Comparison of ENCODE assay signal across 15 mouse cellular contexts in genomic region chr3:98443149-98443779, GRCm38 (mm10). TPM values are rescaled to one million over a fixed set of nuclear protein-coding genes. Genes with fewer than 3 reads are reported as not detected.
DNase-seq lines count a peak whose midpoint lies in the region; ATAC-seq and TF ChIP-seq lines count a peak whose summit lies in the region.
"Not testable (repeated sequence)": the region's sequence is repeated elsewhere in the genome, so short reads cannot be mapped to it uniquely, and the experiment has no call there.
"Had no signal": no experiment of that assay in that cellular context is flagged by ENCODE, and none has a peak within 500 bp of the region (broad histone marks: within the 10 kb centered on the region; RNA-seq: fewer than 3 reads in every experiment).

No protein-coding gene starts in this region.

- peak; percentile 36 for TF ChIP-seq RAD21 in CH12.LX (IDR thresholded peaks at IDR 0.05; ENCODE audit: low read depth, low read length)

- H3K4me1 ChIP-seq in CH12.LX (ENCODE audit: control insufficient read depth in 1 of 2, insufficient read depth in 2 of 2); embryonic facial prominence, embryonic 14.5 days (ENCODE audit: control insufficient read depth, insufficient read depth, low read length); heart, postnatal 0 days (ENCODE audit: control insufficient read depth, insufficient read depth); intestine, embryonic 16.5 days (ENCODE audit: control insufficient read depth, insufficient read depth, low read length); neural tube, embryonic 12.5 days: not testable (repeated sequence)

- not testable (repeated sequence) for H3K79me2 ChIP-seq in CH12.LX (replicated peaks; ENCODE audit: control insufficient read depth, extremely low read depth, insufficient read depth, poor library complexity, severe bottlenecking)

- 0 out of 2 replicates have a peak, but pooled peaks have one; percentile 55 for ATAC-seq in embryonic facial prominence, embryonic 14.5 days (ENCODE audit: low read depth)
- peak; percentile 36; the same call in 1 of the 2 replicates for ATAC-seq in heart, postnatal 0 days (ENCODE audit: insufficient read depth, low read depth)
- ATAC-seq in intestine, embryonic 16.5 days: peak; percentile 73; the same call in 1 of the 2 replicates
- peak; percentile 92 for ATAC-seq in megakaryocyte progenitor cell, adult 5-6 weeks (replicated peaks; ENCODE audit: poor library complexity)
- peak; percentile 66; the same call in 1 of the 2 replicates for ATAC-seq in neural tube, embryonic 12.5 days (ENCODE audit: low FRiP score, low read depth)

- H3K4me3 ChIP-seq in CH12.LX (replicated peaks in 1 of 3; ENCODE audit: low read depth in 2 of 3, low read length in 2 of 3, poor library complexity in 1 of 3); embryonic facial prominence, embryonic 14.5 days (ENCODE audit: low read depth, low read length); heart, postnatal 0 days (ENCODE audit: low read depth, low read length); intestine, embryonic 16.5 days (ENCODE audit: low read length); layer of hippocampus, adult 2 months; neural tube, embryonic 12.5 days: not testable (repeated sequence)

- H3K9ac ChIP-seq in CH12.LX (ENCODE audit: insufficient read depth, low read depth); embryonic facial prominence, embryonic 14.5 days (ENCODE audit: low read depth, low read length); heart, postnatal 0 days (replicated peaks; ENCODE audit: low read depth, low read length); intestine, embryonic 16.5 days (ENCODE audit: low read depth, low read length); neural tube, embryonic 12.5 days: not testable (repeated sequence)

- dilution Hi-C loops in CH12.LX (cut with MboI; ENCODE audit: extremely low pct_ligation_motif_present, extremely low pct_unique_long_range_greater_than_20kb, low sequenced_read_pairs): not testable (repeated sequence)

- H3K27me3 ChIP-seq in CH12.LX (replicated peaks); embryonic facial prominence, embryonic 14.5 days (replicated peaks; ENCODE audit: control insufficient read depth, insufficient read depth, low read length); heart, postnatal 0 days (ENCODE audit: control insufficient read depth, insufficient read depth, low read length); intestine, embryonic 16.5 days (replicated peaks; ENCODE audit: control insufficient read depth, insufficient read depth, low read length); neural tube, embryonic 12.5 days (replicated peaks): not testable (repeated sequence)

- not testable (repeated sequence) for H3K36me3 ChIP-seq in CH12.LX (replicated peaks in 1 of 2; ENCODE audit: control insufficient read depth in 1 of 2, insufficient read depth in 1 of 2, low read length in 1 of 2); embryonic facial prominence, embryonic 14.5 days (ENCODE audit: control insufficient read depth, insufficient read depth, low read length); heart, postnatal 0 days (replicated peaks; ENCODE audit: control insufficient read depth, insufficient read depth, low read length); intestine, embryonic 16.5 days (ENCODE audit: control insufficient read depth, insufficient read depth, low read length); neural tube, embryonic 12.5 days

- TF ChIP-seq POLR2A in CH12.LX (IDR thresholded peaks at IDR 0.05; ENCODE audit: low read depth, low read length): not testable (repeated sequence)

- peak in 1 of 2 experiments; percentile 50; a peak in 2 of 4 replicates for TF ChIP-seq CTCF in CH12.LX (conservative IDR thresholded peaks at IDR 0.05 in 1 of 2, IDR thresholded peaks at IDR 0.05 in 1 of 2; ENCODE audit: low read depth in 2 of 2, low read length in 2 of 2)
- TF ChIP-seq CTCF in heart, postnatal 0 days (IDR thresholded peaks at IDR 0.05; ENCODE audit: low read depth): peak; percentile 51
- TF ChIP-seq CTCF in layer of hippocampus, adult 2 months (conservative IDR thresholded peaks at IDR 0.05): peak; percentile 71

- 19% methylated on average over 3 of the region's 3 CpGs for WGBS in embryonic facial prominence, embryonic 14.5 days
- WGBS in heart, postnatal 0 days: 2% methylated on average over 3 of the region's 3 CpGs
- WGBS in intestine, embryonic 16.5 days: 11% methylated on average over 3 of the region's 3 CpGs
- 10% methylated on average over 3 of the region's 3 CpGs for WGBS in neural tube, embryonic 12.5 days

- not testable (repeated sequence) for H3K9me3 ChIP-seq in CH12.LX (replicated peaks; ENCODE audit: low read length); embryonic facial prominence, embryonic 14.5 days (ENCODE audit: control insufficient read depth, low read length); heart, postnatal 0 days (replicated peaks; ENCODE audit: control insufficient read depth, low read length); intestine, embryonic 16.5 days (ENCODE audit: control insufficient read depth, low read length); neural tube, embryonic 12.5 days

- DNase-seq in CH12.LX (ENCODE audit: extremely low read depth); embryonic facial prominence, embryonic 14.5 days (ENCODE audit: low spot score); heart, postnatal 0 days (ENCODE audit: low spot score); layer of hippocampus, adult 2 months (ENCODE audit: low spot score in 2 of 2): not testable (repeated sequence)

- TF ChIP-seq EP300 in CH12.LX (IDR thresholded peaks at IDR 0.05; ENCODE audit: low read length); heart, postnatal 0 days (IDR thresholded peaks at IDR 0.05; ENCODE audit: low read depth): not testable (repeated sequence)

- H3K4me2 ChIP-seq in CH12.LX (ENCODE audit: insufficient read depth, low read depth, poor library complexity, severe bottlenecking); embryonic facial prominence, embryonic 14.5 days (ENCODE audit: low read depth, low read length); heart, postnatal 0 days (ENCODE audit: low read depth, low read length); intestine, embryonic 16.5 days (ENCODE audit: low read depth, low read length); neural tube, embryonic 12.5 days (replicated peaks): not testable (repeated sequence)

- in situ Hi-C loops in CH12.LX (cut with MboI; ENCODE audit: low pct_ligation_motif_present, low pct_unique_long_range_greater_than_20kb, low sequenced_read_pairs): not testable (repeated sequence)

- not testable (repeated sequence) for H3K27ac ChIP-seq in CH12.LX (ENCODE audit: insufficient read depth, low read depth); embryonic facial prominence, embryonic 14.5 days (replicated peaks; ENCODE audit: low read depth, low read length); heart, postnatal 0 days (ENCODE audit: low read depth); intestine, embryonic 16.5 days (ENCODE audit: low read length); layer of hippocampus, adult 2 months; neural tube, embryonic 12.5 days

TF ChIP-seq in CH12.LX, 34 proteins besides CTCF, POLR2A, EP300 and RAD21:
- TF ChIP-seq SMC3 (IDR thresholded peaks at IDR 0.05; ENCODE audit: low read depth, low read length): peak; percentile 53
TF ChIP-seq in CH12.LX: peak in this region for 1; not testable (repeated sequence) for 33.

RNA-seq across cellular contexts. Expression of gene Gm4450, which starts 13.7 kb away (rescaled TPM):
- not detected in 2 replicates for total RNA-seq in CH12.LX (2012; rRNA removed)
- not detected in 2 replicates for total RNA-seq in CH12.LX (2014; rRNA removed)
- polyA plus RNA-seq in CH12.LX (2012; ENCODE audit: insufficient read length, low read depth): not detected in 2 replicates
- polyA plus RNA-seq in embryonic facial prominence, embryonic 14.5 days (2014; fragmentation: Nextera tagmentation; extraction: Ambion mirVana): not detected in 2 replicates
- not detected in 2 replicates for total RNA-seq in heart, postnatal 0 days (2014; rRNA removed; ENCODE audit: low replicate concordance)
- not detected in 2 replicates for polyA plus RNA-seq in heart, postnatal 0 days (2015; fragmentation: Nextera tagmentation; extraction: Ambion mirVana)
- polyA plus RNA-seq in intestine, embryonic 16.5 days (2015; fragmentation: Nextera tagmentation; extraction: Ambion mirVana): not detected in 2 replicates
- total RNA-seq in layer of hippocampus, adult 2 months (2021): not detected
- not detected in 2 replicates for total RNA-seq in megakaryocyte progenitor cell, adult 5-6 weeks (2015)
- total RNA-seq in megakaryocyte progenitor cell, adult 5-6 weeks (2017): not detected in 2 replicates
- polyA plus RNA-seq in neural tube, embryonic 12.5 days (2016; fragmentation: Nextera tagmentation; extraction: Ambion mirVana): not detected in 2 replicates
- total RNA-seq: adrenal gland, adult 8-10 months; gastrocnemius, postnatal 36 days; layer of hippocampus, postnatal 10 days; left cerebral cortex, postnatal 36 days had no signal
- polyA plus RNA-seq: embryonic facial prominence, embryonic 15.5 days; heart, embryonic 15.5 days; liver, embryonic 16.5 days; thymus, postnatal 0 days had no signal

Comparison
In these comparisons a context has a peak if more than half of its experiments do, and no peak if none do; other contexts are left out.
1. ATAC-seq: peak in every context shown above with its lines; median percentile 92 in megakaryocyte progenitor cell, adult 5-6 weeks; 73 in intestine, embryonic 16.5 days; 66 in neural tube, embryonic 12.5 days; 55 in embryonic facial prominence, embryonic 14.5 days; 36 in heart, postnatal 0 days.